Mouse (Mus musculus) heart, embryonic 11.5 days (tissue): Measurements from ENCODE around the gene Rundc1. TPM values are rescaled to one million over a fixed set of nuclear protein-coding genes. Genes with fewer than 3 reads are reported as not detected.
A peak's percentile ranks its signal among the peaks of the same experiment; 100 is the strongest.
"Not testable (repeated sequence)": the region's sequence is repeated elsewhere in the genome, so short reads cannot be mapped to it uniquely, and the experiment has no call there.

Experiments used
- ATAC-seq: fragments of 200-750 bp; cut with Nextera tagmentation; replicated peaks from 2 replicates; pipeline ENCODE4 v1.8.0; 2017; ENCODE audit warnings: moderate library complexity; ENCODE audit not compliant: insufficient number of reproducible peaks, low FRiP score, low TSS enrichment
- H3K27ac ChIP-seq: fragments of 300-500 bp; sonication (generic); 2 replicates; pipeline ENCODE4 v1.5.1; 2014; ENCODE audit warnings: mild to moderate bottlenecking, low read depth, low read length
- H3K27me3 ChIP-seq: fragments of 300-500 bp; sonication (generic); 2 replicates; pipeline ENCODE4 v1.6.1; 2014; ENCODE audit warnings: mild to moderate bottlenecking, low read length, mixed read lengths; ENCODE audit not compliant: control insufficient read depth, insufficient read depth
- H3K36me3 ChIP-seq: fragments of 300-500 bp; sonication (generic); 2 replicates; pipeline ENCODE4 v1.6.1; 2014; ENCODE audit warnings: mild to moderate bottlenecking, low read length, moderate library complexity, mixed read lengths; ENCODE audit not compliant: control insufficient read depth, insufficient read depth
- H3K4me1 ChIP-seq: fragments of 300-500 bp; sonication (generic); 2 replicates; pipeline ENCODE4 v1.6.1; 2014; ENCODE audit warnings: low read length; ENCODE audit not compliant: control insufficient read depth, insufficient read depth
- H3K4me2 ChIP-seq: fragments of 300-500 bp; sonication (generic); 2 replicates; pipeline ENCODE4 v1.6.1; 2014; ENCODE audit warnings: mild to moderate bottlenecking, moderate library complexity
- H3K4me3 ChIP-seq: fragments of 300-500 bp; sonication (generic); 2 replicates; pipeline ENCODE4 v1.5.1; 2014; ENCODE audit warnings: low read depth, low read length
- H3K9ac ChIP-seq: fragments of 300-500 bp; sonication (generic); 2 replicates; pipeline ENCODE4 v1.6.1; 2014; ENCODE audit warnings: mild to moderate bottlenecking, low read depth, low read length, moderate library complexity
- H3K9me3 ChIP-seq: fragments of 300-500 bp; sonication (generic); replicated peaks from 2 replicates; pipeline ENCODE4 v1.6.1; 2016; ENCODE audit warnings: low read length; ENCODE audit not compliant: control insufficient read depth
- WGBS: fragments of 180-500 bp; shearing (Covaris S2); extraction: QIAGEN DNeasy Blood & Tissue Kit; methylation state at CpG from one replicate; pipeline ENCODE4 v1.1.7; 2014; ENCODE audit not compliant: insufficient replicate concordance; 5-methylcytosine and 5-hydroxymethylcytosine counted together
- polyA plus RNA-seq: library from polyadenylated mRNA; unstranded; fragments of >200 nt; fragmentation: Nextera tagmentation; extraction: Ambion mirVana; gene quantifications from 2 replicates; pipeline ENCODE4 v1.2.1, GENCODE M21; 2014

Rundc1 gene
- polyA plus RNA-seq, 1 experiment from 2014 or later, result 9.6 TPM

GRCm38 (mm10) chr11:101436916-101437315 is 12.0 kb downstream of the Rundc1 start:
- H3K36me3 ChIP-seq, result peaks cover 6% of the 10 kb centered on the region
- H3K9me3 ChIP-seq, result no peaks in the 10 kb centered on the region
- no peaks in the 10 kb centered on the region for H3K4me1 ChIP-seq
- no peak for ATAC-seq
- no peak overlapping the region for H3K4me3 ChIP-seq
- H3K9ac ChIP-seq, result no peak overlapping the region
- no peak overlapping the region for H3K4me2 ChIP-seq
- 80% methylated on average over 4 of the region's 4 CpGs for WGBS
- H3K27me3 ChIP-seq, result no peaks in the 10 kb centered on the region
- no peak overlapping the region for H3K27ac ChIP-seq

- WGBS, result 52% methylated on average over 3 of the region's 3 CpGs
- not testable (repeated sequence) for ATAC-seq, H3K9ac ChIP-seq, H3K27me3 ChIP-seq, H3K36me3 ChIP-seq, H3K4me2 ChIP-seq, H3K4me1 ChIP-seq, H3K27ac ChIP-seq, H3K4me3 ChIP-seq, H3K9me3 ChIP-seq
These were observed 13.1 kb downstream of the Rundc1 start for GRCm38 (mm10) chr11:101438006-101438405.

- not testable (repeated sequence) for ATAC-seq
These were observed 16.7 kb downstream of the Rundc1 start for GRCm38 (mm10) chr11:101441450-101442126.

GRCm38 (mm10) chr11:101442127-101442693 is 17.3 kb downstream of the Rundc1 start, which contains the start of gene Rpl27:
Gene Rpl27, plus strand, starts transcription at chr11:101442298.
- Histone ChIP-seq H3K27me3 (no peaks in the 10 kb centered on the region), H3K27ac (peak within 1 kb of the TSS; percentile 94), H3K4me2 (peak within 1 kb of the TSS; percentile 94), H3K9me3 (no peaks in the 10 kb centered on the region), H3K4me3 (peak within 1 kb of the TSS; percentile 79), H3K4me1 (peaks cover 4% of the 10 kb centered on the region), H3K36me3 (peaks cover 22% of the 10 kb centered on the region), H3K9ac (peak within 1 kb of the TSS; percentile 93)
- ATAC-seq, result peak; percentile 96
- under 1% methylated on average over 42 of the region's 42 CpGs for WGBS

More at GRCm38 (mm10) chr11:101441450-101442126, 16.7 kb downstream of the Rundc1 start:
- Histone ChIP-seq H3K36me3 (peaks cover 22% of the 10 kb centered on the region), H3K4me2 (peak overlapping the region; percentile 56), H3K4me3 (peak overlapping the region; percentile 79), H3K27ac (0 out of 2 replicates have a peak overlapping the region, but pooled peaks have one; percentile 29)
- WGBS, result 41% methylated on average over 14 of the region's 15 CpGs
- H3K4me1 ChIP-seq, H3K27me3 ChIP-seq, H3K9ac ChIP-seq, H3K9me3 ChIP-seq: not testable (repeated sequence)

- peak overlapping the region; percentile 93 for H3K9ac ChIP-seq
- H3K4me2 ChIP-seq, result peak overlapping the region; percentile 94
- peaks cover 22% of the 10 kb centered on the region for H3K36me3 ChIP-seq
- peak overlapping the region; percentile 79 for H3K4me3 ChIP-seq
- ATAC-seq, result no peak
- H3K4me1 ChIP-seq, result peaks cover 4% of the 10 kb centered on the region
- no peaks in the 10 kb centered on the region for H3K9me3 ChIP-seq
- H3K27me3 ChIP-seq, result no peaks in the 10 kb centered on the region
- peak overlapping the region; percentile 94 for H3K27ac ChIP-seq
- 1% methylated on average over 14 of the region's 14 CpGs for WGBS
These were observed 17.9 kb downstream of the Rundc1 start for GRCm38 (mm10) chr11:101442760-101443159.

- peaks cover 10% of the 10 kb centered on the region for H3K4me1 ChIP-seq
- H3K9me3 ChIP-seq, result no peaks in the 10 kb centered on the region
- no peak for ATAC-seq
- no peaks in the 10 kb centered on the region for H3K27me3 ChIP-seq
- H3K27ac ChIP-seq, result no peak overlapping the region
- peaks cover 22% of the 10 kb centered on the region for H3K36me3 ChIP-seq
- H3K4me3 ChIP-seq, result no peak overlapping the region
- 65% methylated on average over 1 of the region's 1 CpGs for WGBS
- H3K9ac ChIP-seq, result no peak overlapping the region
- H3K4me2 ChIP-seq, result no peak overlapping the region
These were observed 21.4 kb downstream of the Rundc1 start for GRCm38 (mm10) chr11:101446319-101446718.

GRCm38 (mm10) chr11:101446860-101447259 is 22.0 kb downstream of the Rundc1 start:
- H3K27me3 ChIP-seq, result not testable (repeated sequence)

GRCm38 (mm10) chr11:101447786-101448185 is 22.9 kb downstream of the Rundc1 start:
- no peak overlapping the region for H3K9ac ChIP-seq
- 82% methylated on average over 5 of the region's 5 CpGs for WGBS

More at GRCm38 (mm10) chr11:101446860-101447259, 22.0 kb downstream of the Rundc1 start:
- peaks cover 22% of the 10 kb centered on the region for H3K36me3 ChIP-seq
- not testable (repeated sequence) for H3K4me1 ChIP-seq, ATAC-seq, H3K27ac ChIP-seq, H3K9ac ChIP-seq, H3K9me3 ChIP-seq, H3K4me2 ChIP-seq, H3K4me3 ChIP-seq
- WGBS, result 89% methylated on average over 8 of the region's 8 CpGs

More at GRCm38 (mm10) chr11:101447786-101448185, 22.9 kb downstream of the Rundc1 start:
- no peak for ATAC-seq
- Histone ChIP-seq H3K4me3 (no peak overlapping the region), H3K27me3 (no peaks in the 10 kb centered on the region), H3K4me1 (peaks cover 10% of the 10 kb centered on the region), H3K36me3 (peaks cover 22% of the 10 kb centered on the region), H3K9me3 (no peaks in the 10 kb centered on the region), H3K4me2 (peak overlapping the region; percentile 63), H3K27ac (peak overlapping the region; percentile 62; the same call in 1 of the 2 replicates)
